Mouse (Mus musculus) bone marrow macrophage, adult 2 months (primary cell): Measurements from ENCODE around the gene Rin3.

Experiments
- CTCF ChIP-seq: IDR thresholded peaks from 2 replicates; pipeline ENCODE4 v1.5.1; 2012; ENCODE audit warnings: low read depth, mild to moderate bottlenecking, low read length, moderate library complexity
- POLR2A ChIP-seq: IDR thresholded peaks from 2 replicates; pipeline ENCODE4 v1.6.1; 2012; ENCODE audit warnings: mild to moderate bottlenecking, low read depth, low read length, borderline replicate concordance

- no peak for TF ChIP-seq CTCF
- no peak for TF ChIP-seq POLR2A
These were observed 62.4 kb downstream of the Rin3 start for GRCm38 (mm10) chr12:102345031-102345815.
